Mouse (Mus musculus): Measurements from ENCODE around the gene Flnc.

GRCm38 (mm10) chr6:29425118-29425517, 7.9 kb upstream of the Flnc start:
- TF ChIP-seq POLR2A (IDR thresholded peaks at IDR 0.05; ENCODE audit: insufficient read depth, low read depth, low read length) (no peak), CTCF (IDR thresholded peaks at IDR 0.05; ENCODE audit: insufficient read depth, low read depth, low read length) (no peak)
